Mouse (Mus musculus): ENCODE results near the gene Dhx34.

DNA sequence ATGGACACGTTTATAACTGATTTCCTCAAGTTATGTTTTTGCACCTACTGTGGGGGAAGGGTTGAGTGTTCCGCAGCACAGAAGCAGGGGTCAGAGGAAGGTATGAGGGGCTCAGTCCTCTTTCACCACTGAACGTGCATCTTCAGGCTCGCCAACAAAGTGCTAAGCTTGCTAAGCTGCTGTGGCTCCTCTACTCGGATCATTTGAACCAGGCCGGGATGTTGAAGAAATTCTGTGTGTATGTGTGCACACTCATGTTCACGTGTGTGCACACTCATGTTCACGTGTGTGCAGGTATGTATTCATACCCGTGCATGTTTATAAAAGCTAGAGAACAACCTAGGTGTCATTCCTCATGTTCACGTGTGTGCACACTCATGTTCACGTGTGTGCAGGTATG is 44.0 kb upstream of the Dhx34 start:
- TF ChIP-seq TCF12 (IDR thresholded peaks at IDR 0.05; ENCODE audit: low read depth, low read length) = no peak
- no peak for TF ChIP-seq CTCF (IDR thresholded peaks at IDR 0.05 in 2 of 3, conservative IDR thresholded peaks at IDR 0.05 in 1 of 3; ENCODE audit: control insufficient read depth in 1 of 3, insufficient read depth in 1 of 3, low read depth in 2 of 3, low read length in 3 of 3, poor library complexity in 1 of 3, severe bottlenecking in 1 of 3)

Data from MEL (cell line).